Mouse (Mus musculus): ENCODE measurements around the gene Tas2r140. TPM values are rescaled to one million over a fixed set of nuclear protein-coding genes. Genes with fewer than 3 reads are reported as not detected.
A peak's percentile ranks its signal among the peaks of the same experiment; 100 is the strongest.

Gene Tas2r140
- not detected in 2 replicates for polyA plus RNA-seq (2015; fragmentation: Nextera tagmentation; extraction: Ambion mirVana)

GRCm38 (mm10) chr6:133055716-133056115 is at the start of gene Tas2r140:
TSS of gene Tas2r140 (minus strand) at chr6:133055816.
- H3K27me3 ChIP-seq = no peaks in the 10 kb centered on the region
- ATAC-seq (ENCODE audit: insufficient number of reproducible peaks, low FRiP score, low TSS enrichment, low read depth) = no peak
- H3K4me3 ChIP-seq = no peak within 1 kb of the TSS
- H3K27ac ChIP-seq = no peak within 1 kb of the TSS
- H3K9ac ChIP-seq = no peak within 1 kb of the TSS
- no peaks in the 10 kb centered on the region for H3K9me3 ChIP-seq
- no peak within 1 kb of the TSS for H3K4me2 ChIP-seq
- no peaks in the 10 kb centered on the region for H3K4me1 ChIP-seq
- no peaks in the 10 kb centered on the region for H3K36me3 ChIP-seq

DNA sequence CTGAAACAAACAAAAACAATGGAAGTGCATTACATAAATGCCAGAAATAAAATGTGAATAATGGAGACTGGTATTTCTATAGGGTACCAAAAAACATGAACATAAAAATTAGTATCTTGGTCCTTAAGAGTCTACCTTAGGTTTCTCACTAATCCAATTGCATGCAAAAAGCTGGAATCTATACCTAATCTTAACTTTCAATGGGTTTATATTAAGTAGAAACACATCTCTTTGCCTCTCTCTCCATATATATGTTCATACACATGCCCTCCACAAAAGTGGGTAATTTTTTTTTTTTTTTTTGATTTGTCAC is 48.9 kb upstream of the Tas2r140 start, which contains the start of gene Smim10l1:
TSS of gene Smim10l1 (plus strand) at position 301 of the 313 bp plus-strand sequence.
- H3K27me3 ChIP-seq = no peaks in the 10 kb centered on the region
- no peaks in the 10 kb centered on the region for H3K4me1 ChIP-seq
- peak within 1 kb of the TSS; percentile 98 for H3K9ac ChIP-seq
- H3K27ac ChIP-seq = peak within 1 kb of the TSS; percentile 99
- H3K4me2 ChIP-seq = peak within 1 kb of the TSS; percentile 50
- peak within 1 kb of the TSS; percentile 77 for H3K4me3 ChIP-seq
- H3K9me3 ChIP-seq = no peaks in the 10 kb centered on the region
- H3K36me3 ChIP-seq = peaks cover 8% of the 10 kb centered on the region; the same call in 1 of the 2 replicates
- no peak for ATAC-seq (ENCODE audit: insufficient number of reproducible peaks, low FRiP score, low TSS enrichment, low read depth)

- no peak for ATAC-seq (ENCODE audit: insufficient number of reproducible peaks, low FRiP score, low TSS enrichment, low read depth)
These were observed 46.8 kb upstream of the Tas2r140 start for GRCm38 (mm10) chr6:133102430-133102829.

GRCm38 (mm10) chr6:133092226-133092625 is 36.6 kb upstream of the Tas2r140 start:
- Histone ChIP-seq H3K27me3 (no peaks in the 10 kb centered on the region), H3K27ac (no peak overlapping the region), H3K4me1 (no peaks in the 10 kb centered on the region), H3K9ac (no peak overlapping the region), H3K36me3 (no peaks in the 10 kb centered on the region), H3K4me3 (no peak overlapping the region), H3K9me3 (no peaks in the 10 kb centered on the region), H3K4me2 (no peak overlapping the region)
- 80% methylated on average over 8 of the region's 8 CpGs for WGBS
- no peak for ATAC-seq (ENCODE audit: insufficient number of reproducible peaks, low FRiP score, low TSS enrichment, low read depth)

More at GRCm38 (mm10) chr6:133102430-133102829, 46.8 kb upstream of the Tas2r140 start:
- Histone ChIP-seq H3K27me3 (no peaks in the 10 kb centered on the region), H3K27ac (no peak overlapping the region), H3K9me3 (no peaks in the 10 kb centered on the region), H3K4me2 (no peak overlapping the region), H3K4me3 (no peak overlapping the region), H3K4me1 (no peaks in the 10 kb centered on the region), H3K36me3 (no peaks in the 10 kb centered on the region), H3K9ac (no peak overlapping the region)
- 48% methylated on average over 1 of the region's 1 CpGs for WGBS

- no peak within 1 kb of the TSS for H3K4me2 ChIP-seq
- H3K27me3 ChIP-seq = no peaks in the 10 kb centered on the region
- no peak within 1 kb of the TSS for H3K9ac ChIP-seq
- H3K36me3 ChIP-seq = no peaks in the 10 kb centered on the region
- no peak within 1 kb of the TSS for H3K27ac ChIP-seq
- 70% methylated on average over 2 of the region's 2 CpGs for WGBS
- no peaks in the 10 kb centered on the region for H3K9me3 ChIP-seq
- no peak for ATAC-seq (ENCODE audit: insufficient number of reproducible peaks, low FRiP score, low TSS enrichment, low read depth)
- no peaks in the 10 kb centered on the region for H3K4me1 ChIP-seq
- no peak within 1 kb of the TSS for H3K4me3 ChIP-seq
These were observed 18.6 kb downstream of the Tas2r140 start, which contains the start of gene Tas2r103 for GRCm38 (mm10) chr6:133037001-133037400. TSS of gene Tas2r103 (minus strand) at chr6:133037101.

Other genes with a start within 250 kb of the Tas2r140 start
- not detected in 2 replicates for gene Tas2r123, start 208.7 kb downstream of the Tas2r140 start, polyA plus RNA-seq (2015; fragmentation: Nextera tagmentation; extraction: Ambion mirVana)
- gene Tas2r116, start 200.4 kb downstream of the Tas2r140 start, polyA plus RNA-seq (2015; fragmentation: Nextera tagmentation; extraction: Ambion mirVana) = not detected in 2 replicates
- gene Tas2r110, start 187.8 kb downstream of the Tas2r140 start, polyA plus RNA-seq (2015; fragmentation: Nextera tagmentation; extraction: Ambion mirVana) = not detected in 2 replicates
- gene Tas2r113, start 162.8 kb downstream of the Tas2r140 start, polyA plus RNA-seq (2015; fragmentation: Nextera tagmentation; extraction: Ambion mirVana) = not detected in 2 replicates
- not detected in 2 replicates for gene Tas2r125, start 146.2 kb downstream of the Tas2r140 start, polyA plus RNA-seq (2015; fragmentation: Nextera tagmentation; extraction: Ambion mirVana)
- gene Tas2r129, start 104.7 kb downstream of the Tas2r140 start, polyA plus RNA-seq (2015; fragmentation: Nextera tagmentation; extraction: Ambion mirVana) = not detected in 2 replicates
- not detected in 2 replicates for gene Tas2r131, start 97.9 kb downstream of the Tas2r140 start, polyA plus RNA-seq (2015; fragmentation: Nextera tagmentation; extraction: Ambion mirVana)
- gene Tas2r109, start 74.9 kb downstream of the Tas2r140 start, polyA plus RNA-seq (2015; fragmentation: Nextera tagmentation; extraction: Ambion mirVana) = not detected in 2 replicates
- not detected in 2 replicates for gene Tas2r103, start 18.7 kb downstream of the Tas2r140 start, polyA plus RNA-seq (2015; fragmentation: Nextera tagmentation; extraction: Ambion mirVana)
- gene Smim10l1, start 49.1 kb upstream of the Tas2r140 start, polyA plus RNA-seq (2015; fragmentation: Nextera tagmentation; extraction: Ambion mirVana) = 80.7 and 82.7 TPM in 2 replicates
- gene 5530400C23Rik, start 236.4 kb upstream of the Tas2r140 start, polyA plus RNA-seq (2015; fragmentation: Nextera tagmentation; extraction: Ambion mirVana) = not detected in 2 replicates

Measured in limb, embryonic 15.5 days (tissue).